Mouse (Mus musculus): ENCODE results near the gene Hist4h4. TPM values are rescaled to one million over a fixed set of nuclear protein-coding genes. Genes with fewer than 3 reads are reported as not detected.

Hist4h4 gene
- polyA plus RNA-seq (2014; fragmentation: Nextera tagmentation; extraction: Ambion mirVana) = 2.1 and 2.8 TPM in 2 replicates

GRCm38 (mm10) chr6:136803739-136804633, at the start of gene Hist4h4:
Gene Hist4h4, minus strand, starts transcription at chr6:136804415.
- peak within 1 kb of the TSS; percentile 71 for H3K4me3 ChIP-seq (ENCODE audit: low read depth, low read length)
- H3K4me1 ChIP-seq (ENCODE audit: control insufficient read depth, insufficient read depth, low read length) = peaks cover 9% of the 10 kb centered on the region; the same call in 1 of the 2 replicates
- H3K4me2 ChIP-seq (replicated peaks; ENCODE audit: low read depth, low read length) = peak within 1 kb of the TSS; percentile 84
- ATAC-seq (ENCODE audit: insufficient number of reproducible peaks, insufficient read depth, low FRiP score, low read depth) = peak; percentile 74
- WGBS = under 1% methylated on average over 50 of the region's 50 CpGs
- peak within 1 kb of the TSS; percentile 97 for H3K9ac ChIP-seq (replicated peaks; ENCODE audit: low read depth, low read length)
- no peaks in the 10 kb centered on the region for H3K27me3 ChIP-seq (ENCODE audit: control insufficient read depth, insufficient read depth, low read length)
- no peaks in the 10 kb centered on the region for H3K9me3 ChIP-seq (ENCODE audit: control insufficient read depth, low read depth, low read length)
- peak within 1 kb of the TSS; percentile 100 for H3K27ac ChIP-seq (ENCODE audit: low read length)
- H3K36me3 ChIP-seq (ENCODE audit: control insufficient read depth, insufficient read depth, low read length) = no peaks in the 10 kb centered on the region

DNA sequence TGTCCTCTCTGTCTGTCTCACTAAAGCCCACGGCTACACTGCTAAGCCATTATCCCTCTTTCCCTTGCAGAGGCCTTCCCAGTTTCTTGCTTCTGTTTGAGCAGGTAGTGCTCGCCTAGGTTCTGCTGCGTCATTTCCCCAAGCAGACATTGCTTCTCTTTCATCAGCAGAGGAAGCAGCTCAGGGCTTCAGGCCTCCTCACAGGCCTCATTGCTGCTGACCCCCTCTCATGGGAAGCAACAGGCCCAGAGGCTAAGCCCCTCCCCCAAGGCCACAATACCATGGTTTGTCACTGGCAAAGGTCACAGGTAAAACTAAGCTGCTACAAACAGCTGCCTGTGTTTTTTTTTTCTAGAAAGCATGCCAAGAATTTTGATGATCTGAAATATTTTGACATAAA, 48.5 kb upstream of the Hist4h4 start:
- 42% methylated on average over 3 of the region's 3 CpGs for WGBS
- no peak overlapping the region for H3K27ac ChIP-seq (ENCODE audit: low read length)
- no peak overlapping the region for H3K9ac ChIP-seq (replicated peaks; ENCODE audit: low read depth, low read length)
- H3K9me3 ChIP-seq (ENCODE audit: control insufficient read depth, low read depth, low read length) = no peaks in the 10 kb centered on the region
- no peaks in the 10 kb centered on the region for H3K27me3 ChIP-seq (ENCODE audit: control insufficient read depth, insufficient read depth, low read length)
- H3K36me3 ChIP-seq (ENCODE audit: control insufficient read depth, insufficient read depth, low read length) = no peaks in the 10 kb centered on the region
- no peak overlapping the region for H3K4me2 ChIP-seq (replicated peaks; ENCODE audit: low read depth, low read length)
- no peak for ATAC-seq (ENCODE audit: insufficient number of reproducible peaks, insufficient read depth, low FRiP score, low read depth)
- H3K4me3 ChIP-seq (ENCODE audit: low read depth, low read length) = no peak overlapping the region
- H3K4me1 ChIP-seq (ENCODE audit: control insufficient read depth, insufficient read depth, low read length) = peaks cover 16% of the 10 kb centered on the region

- 77% methylated on average over 4 of the region's 4 CpGs for WGBS
- Histone ChIP-seq H3K27me3 (ENCODE audit: control insufficient read depth, insufficient read depth, low read length) (no peaks in the 10 kb centered on the region), H3K9me3 (ENCODE audit: control insufficient read depth, low read depth, low read length) (no peaks in the 10 kb centered on the region), H3K9ac (replicated peaks; ENCODE audit: low read depth, low read length) (no peak overlapping the region), H3K36me3 (ENCODE audit: control insufficient read depth, insufficient read depth, low read length) (no peaks in the 10 kb centered on the region), H3K4me2 (replicated peaks; ENCODE audit: low read depth, low read length) (no peak overlapping the region), H3K27ac (ENCODE audit: low read length) (no peak overlapping the region), H3K4me3 (ENCODE audit: low read depth, low read length) (no peak overlapping the region), H3K4me1 (ENCODE audit: control insufficient read depth, insufficient read depth, low read length) (peaks cover 12% of the 10 kb centered on the region)
- no peak for ATAC-seq (ENCODE audit: insufficient number of reproducible peaks, insufficient read depth, low FRiP score, low read depth)
These were observed 48.1 kb upstream of the Hist4h4 start for GRCm38 (mm10) chr6:136852348-136852747.

GRCm38 (mm10) chr6:136850267-136850666, 46.1 kb upstream of the Hist4h4 start:
- Histone ChIP-seq H3K9ac (replicated peaks; ENCODE audit: low read depth, low read length) (no peak overlapping the region), H3K27me3 (ENCODE audit: control insufficient read depth, insufficient read depth, low read length) (no peaks in the 10 kb centered on the region)
- WGBS = 78% methylated on average over 6 of the region's 6 CpGs

GRCm38 (mm10) chr6:136848971-136849370, 44.8 kb upstream of the Hist4h4 start:
- no peaks in the 10 kb centered on the region for H3K27me3 ChIP-seq (ENCODE audit: control insufficient read depth, insufficient read depth, low read length)
- no peak overlapping the region for H3K9ac ChIP-seq (replicated peaks; ENCODE audit: low read depth, low read length)
- 0 out of 2 replicates have a peak, but pooled peaks cover 2% of the 10 kb centered on the region for H3K4me1 ChIP-seq (ENCODE audit: control insufficient read depth, insufficient read depth, low read length)
- no peak overlapping the region for H3K27ac ChIP-seq (ENCODE audit: low read length)
- 88% methylated on average over 5 of the region's 5 CpGs for WGBS
- ATAC-seq (ENCODE audit: insufficient number of reproducible peaks, insufficient read depth, low FRiP score, low read depth) = no peak
- H3K4me2 ChIP-seq (replicated peaks; ENCODE audit: low read depth, low read length) = no peak overlapping the region
- no peaks in the 10 kb centered on the region for H3K36me3 ChIP-seq (ENCODE audit: control insufficient read depth, insufficient read depth, low read length)
- H3K9me3 ChIP-seq (ENCODE audit: control insufficient read depth, low read depth, low read length) = no peaks in the 10 kb centered on the region
- no peak overlapping the region for H3K4me3 ChIP-seq (ENCODE audit: low read depth, low read length)

More at GRCm38 (mm10) chr6:136850267-136850666, 46.1 kb upstream of the Hist4h4 start:
- Histone ChIP-seq H3K4me3 (ENCODE audit: low read depth, low read length) (no peak overlapping the region), H3K36me3 (ENCODE audit: control insufficient read depth, insufficient read depth, low read length) (no peaks in the 10 kb centered on the region), H3K4me2 (replicated peaks; ENCODE audit: low read depth, low read length) (no peak overlapping the region), H3K4me1 (ENCODE audit: control insufficient read depth, insufficient read depth, low read length) (0 out of 2 replicates have a peak, but pooled peaks cover 2% of the 10 kb centered on the region), H3K9me3 (ENCODE audit: control insufficient read depth, low read depth, low read length) (no peaks in the 10 kb centered on the region), H3K27ac (ENCODE audit: low read length) (no peak overlapping the region)
- ATAC-seq (ENCODE audit: insufficient number of reproducible peaks, insufficient read depth, low FRiP score, low read depth) = no peak

- ATAC-seq (ENCODE audit: insufficient number of reproducible peaks, insufficient read depth, low FRiP score, low read depth) = no peak
- Histone ChIP-seq H3K4me1 (ENCODE audit: control insufficient read depth, insufficient read depth, low read length) (0 out of 2 replicates have a peak, but pooled peaks cover 2% of the 10 kb centered on the region), H3K36me3 (ENCODE audit: control insufficient read depth, insufficient read depth, low read length) (no peaks in the 10 kb centered on the region), H3K27me3 (ENCODE audit: control insufficient read depth, insufficient read depth, low read length) (no peaks in the 10 kb centered on the region), H3K27ac (ENCODE audit: low read length) (no peak overlapping the region), H3K9ac (replicated peaks; ENCODE audit: low read depth, low read length) (no peak overlapping the region), H3K9me3 (ENCODE audit: control insufficient read depth, low read depth, low read length) (no peaks in the 10 kb centered on the region), H3K4me2 (replicated peaks; ENCODE audit: low read depth, low read length) (no peak overlapping the region), H3K4me3 (ENCODE audit: low read depth, low read length) (no peak overlapping the region)
- WGBS = 84% methylated on average over 8 of the region's 8 CpGs
These were observed 44.2 kb upstream of the Hist4h4 start for GRCm38 (mm10) chr6:136848399-136848798.

GRCm38 (mm10) chr6:136847790-136848189, 43.6 kb upstream of the Hist4h4 start:
- Histone ChIP-seq H3K36me3 (ENCODE audit: control insufficient read depth, insufficient read depth, low read length) (no peaks in the 10 kb centered on the region), H3K9ac (replicated peaks; ENCODE audit: low read depth, low read length) (no peak overlapping the region), H3K4me3 (ENCODE audit: low read depth, low read length) (no peak overlapping the region), H3K27ac (ENCODE audit: low read length) (no peak overlapping the region), H3K9me3 (ENCODE audit: control insufficient read depth, low read depth, low read length) (no peaks in the 10 kb centered on the region), H3K4me1 (ENCODE audit: control insufficient read depth, insufficient read depth, low read length) (0 out of 2 replicates have a peak, but pooled peaks cover 1% of the 10 kb centered on the region), H3K4me2 (replicated peaks; ENCODE audit: low read depth, low read length) (no peak overlapping the region), H3K27me3 (ENCODE audit: control insufficient read depth, insufficient read depth, low read length) (no peaks in the 10 kb centered on the region)
- WGBS = 26% methylated on average over 2 of the region's 2 CpGs
- ATAC-seq (ENCODE audit: insufficient number of reproducible peaks, insufficient read depth, low FRiP score, low read depth) = 0 out of 2 replicates have a peak, but pooled peaks have one; percentile 23

DNA sequence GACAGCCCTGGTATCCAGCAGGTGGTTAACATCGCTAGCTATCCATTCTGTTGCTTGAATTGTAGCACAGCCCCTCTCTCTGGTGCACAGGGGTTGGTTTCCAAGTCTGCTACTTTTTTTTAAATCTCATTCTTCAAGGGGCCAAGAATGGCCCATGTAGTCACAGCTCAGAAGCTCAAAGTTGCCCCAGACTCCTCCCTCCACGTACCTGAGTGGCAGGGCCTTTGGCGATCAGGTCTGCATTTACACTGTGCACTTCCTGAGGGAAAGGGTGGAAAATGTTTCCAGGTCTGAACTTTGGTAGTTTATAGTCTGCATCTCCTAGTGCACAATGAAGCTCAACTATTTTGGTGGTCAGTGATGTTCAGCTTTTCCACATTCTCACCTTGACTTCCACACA, 43.1 kb upstream of the Hist4h4 start:
- WGBS = 87% methylated on average over 3 of the region's 3 CpGs
- Histone ChIP-seq H3K4me2 (replicated peaks; ENCODE audit: low read depth, low read length) (no peak overlapping the region), H3K27me3 (ENCODE audit: control insufficient read depth, insufficient read depth, low read length) (no peaks in the 10 kb centered on the region), H3K9ac (replicated peaks; ENCODE audit: low read depth, low read length) (no peak overlapping the region), H3K4me3 (ENCODE audit: low read depth, low read length) (no peak overlapping the region), H3K27ac (ENCODE audit: low read length) (no peak overlapping the region), H3K9me3 (ENCODE audit: control insufficient read depth, low read depth, low read length) (no peaks in the 10 kb centered on the region), H3K4me1 (ENCODE audit: control insufficient read depth, insufficient read depth, low read length) (no peaks in the 10 kb centered on the region), H3K36me3 (ENCODE audit: control insufficient read depth, insufficient read depth, low read length) (no peaks in the 10 kb centered on the region)
- no peak for ATAC-seq (ENCODE audit: insufficient number of reproducible peaks, insufficient read depth, low FRiP score, low read depth)
